Mouse (Mus musculus) heart, postnatal 10 days (tissue): ENCODE results near the gene Iqcj. TPM values are rescaled to one million over a fixed set of nuclear protein-coding genes. Genes with fewer than 3 reads are reported as not detected.

Experiments
- DNase-seq, 2 experiments: peaks; one replicate each; pipeline ENCODE4 v3.0.0; 2021
- intact Hi-C: fragments of 180-260 bp; cut with DNase I; formaldehyde crosslinking; loops from one replicate; pipeline ENCODE4 v1.15.1; 2025
- total RNA-seq, 2 experiments: library from RNA; stranded (reverse); gene quantifications; 2 replicates each; pipeline ENCODE4 v1.2.3; 2021

Gene Iqcj
- total RNA-seq, 2 experiments from 2014 or later: not detected

DNA sequence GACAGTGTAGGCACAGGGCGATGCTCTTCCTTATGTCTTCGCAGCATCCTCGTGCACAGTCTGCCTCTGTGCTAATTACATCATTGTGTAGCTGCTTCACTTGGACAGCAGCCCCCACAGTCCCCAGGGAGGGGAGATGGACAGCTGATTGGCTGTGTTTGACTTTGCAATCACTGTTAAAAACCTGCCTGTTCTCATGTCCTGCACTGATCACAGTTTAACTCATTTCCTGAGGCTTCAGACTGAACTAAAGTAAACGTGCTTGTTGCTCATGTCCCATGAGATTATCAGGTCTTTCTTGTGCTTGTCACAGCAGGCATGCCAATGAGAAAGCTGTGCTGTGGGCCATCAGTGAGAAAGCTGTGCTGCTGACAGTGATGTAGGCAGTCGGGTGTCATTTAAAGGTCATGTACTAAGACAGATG is 60.5 kb downstream of the Iqcj start:
- intact Hi-C loops: no loop called here
- peak; percentile 24 to 30 for DNase-seq

GRCm38 (mm10) chr3:67954459-67955065 is 62.5 kb downstream of the Iqcj start:
- peak; percentile 5 to 6 for DNase-seq
- intact Hi-C loops: no loop called here

DNA sequence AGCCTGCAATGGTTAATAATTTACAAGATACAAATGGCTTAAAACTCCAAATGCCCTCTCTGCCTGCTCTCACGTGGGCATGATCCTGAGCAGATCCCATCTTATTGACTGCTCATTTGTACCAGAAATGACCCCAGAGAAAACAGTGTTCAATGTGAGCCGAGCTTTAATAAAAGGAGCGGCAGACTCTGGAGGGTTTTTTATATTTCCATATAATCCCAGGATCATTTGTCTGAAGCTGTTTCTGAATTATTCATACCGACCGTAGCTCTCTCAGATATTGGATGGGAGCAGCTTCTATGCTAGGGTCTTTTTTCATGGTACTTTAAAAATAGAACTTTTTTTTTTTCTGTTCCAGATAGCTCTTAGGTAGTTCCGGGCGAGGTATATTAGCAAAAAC is 67.7 kb downstream of the Iqcj start:
- DNase-seq: no peak
- intact Hi-C loops: no loop called here

- no peak for DNase-seq
- intact Hi-C loops: no loop called here
Measured at GRCm38 (mm10) chr3:67960133-67960532, 68.1 kb downstream of the Iqcj start.

- intact Hi-C loops: no loop called here
- no peak for DNase-seq
Measured at GRCm38 (mm10) chr3:67960727-67961126, 68.7 kb downstream of the Iqcj start.

- intact Hi-C loops: no loop called here
- DNase-seq: no peak
Measured at GRCm38 (mm10) chr3:67961934-67962639, 70.1 kb downstream of the Iqcj start.

GRCm38 (mm10) chr3:67974340-67974998 is 82.4 kb downstream of the Iqcj start:
- intact Hi-C loops: no loop called here

DNA sequence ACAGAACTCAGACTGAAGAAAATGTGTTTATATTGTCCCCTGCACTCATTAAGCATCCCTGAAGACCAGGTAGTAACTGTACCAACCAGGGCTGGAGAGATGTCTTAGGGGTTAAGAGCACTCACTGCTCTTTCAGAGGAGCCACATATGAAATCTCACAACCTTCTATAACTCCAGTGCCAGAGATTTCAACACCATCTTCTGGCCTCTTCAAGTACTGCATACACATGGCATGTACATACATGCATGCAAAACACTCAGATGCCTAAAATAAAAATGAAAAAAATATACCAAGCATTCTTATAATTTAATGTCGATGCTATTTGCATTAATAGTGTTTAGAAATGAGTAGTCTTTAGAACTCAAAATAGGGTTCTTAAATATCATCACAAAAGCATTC is 88.0 kb downstream of the Iqcj start:
- DNase-seq: no peak
- intact Hi-C loops: no loop called here

More at GRCm38 (mm10) chr3:67974340-67974998, 82.4 kb downstream of the Iqcj start:
- no peak for DNase-seq

DNA sequence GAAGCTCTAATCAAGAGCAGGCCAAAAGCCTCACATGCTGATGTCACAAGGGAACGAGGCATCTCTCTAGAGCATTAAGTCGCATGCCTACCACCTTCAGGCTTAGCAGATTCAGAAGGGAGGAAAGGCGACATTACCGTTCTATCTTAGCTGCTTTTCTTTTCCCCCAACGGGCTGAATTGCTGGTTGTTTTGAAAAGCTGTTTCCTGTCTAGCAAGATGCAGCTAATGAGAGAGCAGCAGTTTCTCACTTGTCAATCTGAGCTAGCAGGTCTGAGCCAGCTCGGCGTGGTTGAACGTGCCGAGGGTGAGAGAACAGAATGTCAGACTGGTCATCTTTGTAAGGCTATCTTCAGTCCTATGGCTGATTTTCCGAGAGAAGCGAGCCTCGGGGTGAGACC is 91.3 kb downstream of the Iqcj start:
- intact Hi-C loops: no loop called here
- no peak for DNase-seq

GRCm38 (mm10) chr3:68002415-68002814 is 110.4 kb downstream of the Iqcj start:
- intact Hi-C loops: no loop called here
- DNase-seq: no peak

GRCm38 (mm10) chr3:68012342-68012741 is 120.3 kb downstream of the Iqcj start:
- DNase-seq: no peak
- intact Hi-C loops: no loop called here

DNA sequence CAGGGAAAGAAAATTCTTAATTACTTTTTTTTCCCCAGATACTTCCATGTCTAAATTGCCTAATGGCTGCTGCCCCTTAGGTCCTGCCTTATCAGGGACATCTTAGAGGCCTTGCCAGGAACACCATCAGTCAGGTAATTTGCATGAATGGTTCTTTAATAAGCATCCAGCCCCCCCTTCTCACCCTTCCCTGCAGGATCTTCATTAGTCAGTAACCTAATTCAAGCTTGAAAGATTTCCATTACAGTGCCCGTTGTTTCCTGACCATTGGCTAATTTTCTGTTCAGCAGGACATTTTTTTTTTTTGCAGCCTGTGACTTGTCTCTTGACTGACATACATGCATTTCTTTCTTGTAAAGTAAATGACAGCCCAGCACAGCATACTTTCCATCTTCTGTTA is 123.8 kb downstream of the Iqcj start:
- DNase-seq: no peak
- intact Hi-C loops: no loop called here

GRCm38 (mm10) chr3:68019401-68019800 is 127.4 kb downstream of the Iqcj start:
- intact Hi-C loops: no loop called here
- no peak for DNase-seq

GRCm38 (mm10) chr3:68036097-68036496 is 144.1 kb downstream of the Iqcj start:
- DNase-seq: no peak
- intact Hi-C loops: no loop called here

- intact Hi-C loops: no loop called here
- DNase-seq: no peak
Measured at GRCm38 (mm10) chr3:68042951-68043350, 150.9 kb downstream of the Iqcj start.

- intact Hi-C loops: loop anchor here (2.0 kb wide), 2 partner anchors 421 to 533 kb away; no protein-coding TSS in a partner anchor
- DNase-seq: peak; percentile 34 to 65
Measured at GRCm38 (mm10) chr3:68045475-68046416, 153.7 kb downstream of the Iqcj start.

DNA sequence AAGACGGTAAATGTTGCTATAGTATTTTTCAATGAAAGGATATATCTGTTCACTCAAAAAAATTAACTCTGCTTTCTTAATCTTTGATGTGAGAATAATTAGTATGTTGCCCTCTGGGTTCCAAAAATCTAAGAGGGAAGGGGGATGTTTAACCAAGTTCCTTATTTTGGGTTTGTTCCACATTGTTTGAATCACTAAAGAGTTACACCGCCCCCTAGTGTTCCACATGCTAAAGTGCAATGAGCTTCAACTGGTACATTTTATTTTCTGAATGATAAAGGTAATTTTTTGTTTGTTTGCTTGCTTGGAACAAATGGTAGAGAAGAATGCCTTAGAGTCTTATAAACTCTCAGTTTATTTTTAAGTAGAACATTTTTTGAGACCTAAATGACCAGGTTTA is 161.5 kb downstream of the Iqcj start:
- intact Hi-C loops: loop anchor here (10.0 kb wide), 1 partner anchor 411 kb away; no protein-coding TSS in a partner anchor
- DNase-seq: peak in 1 of 2 experiments; percentile 29

GRCm38 (mm10) chr3:68055071-68055470 is 163.1 kb downstream of the Iqcj start:
- intact Hi-C loops: loop anchor here (5.0 to 10.0 kb wide), 2 partner anchors 410 to 562 kb away; no protein-coding TSS in a partner anchor
- DNase-seq: no peak

- DNase-seq: peak; percentile 66 to 87
- intact Hi-C loops: loop anchor here (1.0 to 10.0 kb wide), 5 partner anchors 408 to 655 kb away; no protein-coding TSS in a partner anchor
Measured at GRCm38 (mm10) chr3:68056373-68057275, 164.6 kb downstream of the Iqcj start.
